Mouse (Mus musculus) lung, adult 2 months (tissue): ENCODE data around the gene Gm28308. TPM values are rescaled to one million over a fixed set of nuclear protein-coding genes. Genes with fewer than 3 reads are reported as not detected.

Experiments used
- DNase-seq: peaks from one replicate; pipeline ENCODE4 v3.0.0; 2022
- H3K4me1 ChIP-seq: fragments of 200-500 bp; 2 replicates; pipeline ENCODE4 v1.6.1; 2011; ENCODE audit warnings: low read length; ENCODE audit not compliant: control insufficient read depth, insufficient read depth
- H3K4me3 ChIP-seq: fragments of 200-500 bp; replicated peaks from 2 replicates; pipeline ENCODE3; 2011; ENCODE audit warnings: low read depth, mild to moderate bottlenecking, control low read depth, low read length; ENCODE audit errors: extremely low read depth
- CTCF ChIP-seq: fragments of 200-500 bp; IDR thresholded peaks from 2 replicates; pipeline ENCODE4 v1.5.1; 2011; ENCODE audit warnings: mild to moderate bottlenecking, low read length, control low read depth; ENCODE audit not compliant: insufficient read depth
- POLR2A ChIP-seq: fragments of 200-500 bp; IDR thresholded peaks from 2 replicates; pipeline ENCODE4 v1.6.1; 2011; ENCODE audit warnings: low read depth, mild to moderate bottlenecking, control low read depth, low read length, borderline replicate concordance; ENCODE audit errors: extremely low read depth
- WGBS: fragments of 180-500 bp; shearing (Covaris S2); methylation state at CpG from one replicate; pipeline ENCODE4 v1.1.7; 2018; 5-methylcytosine and 5-hydroxymethylcytosine counted together
- polyA plus RNA-seq: library from polyadenylated mRNA; depleted of rRNA; stranded (reverse); fragments of >200 nt; gene quantifications from 2 replicates; pipeline ENCODE4 v1.2.3, GENCODE M21; 2012

The Gm28308 gene
- polyA plus RNA-seq, 1 experiment, result 0.39 TPM

- 44% methylated on average over 14 of the region's 14 CpGs for WGBS
- TF ChIP-seq CTCF (no peak), POLR2A (no peak)
- DNase-seq, result peak; percentile 12
- Histone ChIP-seq H3K4me3 (peak overlapping the region; percentile 7), H3K4me1 (peaks cover 10% of the 10 kb centered on the region)
Observed at GRCm38 (mm10) chr6:52167736-52168161, 45.4 kb downstream of the Gm28308 start.

- 54% methylated on average over 1 of the region's 1 CpGs for WGBS
- Histone ChIP-seq H3K4me3 (no peak overlapping the region), H3K4me1 (peaks cover 8% of the 10 kb centered on the region)
- no peak for DNase-seq
- TF ChIP-seq CTCF, result no peak
- no peak for TF ChIP-seq POLR2A
Observed at GRCm38 (mm10) chr6:52167176-52167575, 46.0 kb downstream of the Gm28308 start.

- Histone ChIP-seq H3K4me1 (peaks cover 7% of the 10 kb centered on the region), H3K4me3 (no peak overlapping the region)
- 24% methylated on average over 4 of the region's 4 CpGs for WGBS
- TF ChIP-seq POLR2A (no peak), CTCF (no peak)
- peak; percentile 20 for DNase-seq
Observed at GRCm38 (mm10) chr6:52166431-52167077, 46.6 kb downstream of the Gm28308 start.

- WGBS, result 13% methylated on average over 28 of the region's 28 CpGs
- TF ChIP-seq CTCF (no peak), POLR2A (no peak)
- H3K4me3 ChIP-seq, result peak overlapping the region; percentile 59
- peaks cover 7% of the 10 kb centered on the region for H3K4me1 ChIP-seq
- DNase-seq, result peak; percentile 48
Observed at GRCm38 (mm10) chr6:52165441-52166370, 47.4 kb downstream of the Gm28308 start.

- WGBS, result 6% methylated on average over 25 of the region's 25 CpGs
- Histone ChIP-seq H3K4me1 (peaks cover 5% of the 10 kb centered on the region), H3K4me3 (peak within 1 kb of the TSS; percentile 68)
- TF ChIP-seq CTCF (no peak), POLR2A (peak; percentile 37; the same call in 1 of the 2 replicates)
- peak; percentile 40 for DNase-seq
Observed at GRCm38 (mm10) chr6:52164626-52165440, 48.3 kb downstream of the Gm28308 start, which contains the start of gene Hoxa2. TSS of gene Hoxa2 (minus strand) at chr6:52164831.

- H3K4me3 ChIP-seq, result peak overlapping the region; percentile 68
- peaks cover 6% of the 10 kb centered on the region for H3K4me1 ChIP-seq
- DNase-seq, result peak; percentile 54
- no peak for TF ChIP-seq CTCF
- no peak for TF ChIP-seq POLR2A
- WGBS, result 3% methylated on average over 39 of the region's 39 CpGs
Observed at GRCm38 (mm10) chr6:52164051-52164625, 49.0 kb downstream of the Gm28308 start.

GRCm38 (mm10) chr6:52163366-52164031, 49.6 kb downstream of the Gm28308 start:
- no peak for TF ChIP-seq CTCF
- TF ChIP-seq POLR2A, result no peak
- 11% methylated on average over 17 of the region's 17 CpGs for WGBS
- peak; percentile 49 for DNase-seq
- H3K4me1 ChIP-seq, result peaks cover 6% of the 10 kb centered on the region
- H3K4me3 ChIP-seq, result peak overlapping the region; percentile 68

GRCm38 (mm10) chr6:52162611-52163365, 50.4 kb downstream of the Gm28308 start:
- no peak for DNase-seq
- H3K4me3 ChIP-seq, result peak overlapping the region; percentile 47
- 23% methylated on average over 14 of the region's 14 CpGs for WGBS
- TF ChIP-seq POLR2A (no peak), CTCF (no peak)
- peaks cover 6% of the 10 kb centered on the region for H3K4me1 ChIP-seq
